Mouse (Mus musculus): Measurements from ENCODE around the gene G430095P16Rik. TPM values are rescaled to one million over a fixed set of nuclear protein-coding genes. Genes with fewer than 3 reads are reported as not detected.

The G430095P16Rik gene
- under 1 TPM; 0.54 to 0.67 TPM for total RNA-seq (2021)
- long read RNA-seq, experiment 1: 0 reads
- long read RNA-seq, experiment 2, partial matches to known transcripts: 0 of 1 reads
- long read RNA-seq, experiment 2, other reads (novel, unspliced or antisense): 0 of 1 reads

DNA sequence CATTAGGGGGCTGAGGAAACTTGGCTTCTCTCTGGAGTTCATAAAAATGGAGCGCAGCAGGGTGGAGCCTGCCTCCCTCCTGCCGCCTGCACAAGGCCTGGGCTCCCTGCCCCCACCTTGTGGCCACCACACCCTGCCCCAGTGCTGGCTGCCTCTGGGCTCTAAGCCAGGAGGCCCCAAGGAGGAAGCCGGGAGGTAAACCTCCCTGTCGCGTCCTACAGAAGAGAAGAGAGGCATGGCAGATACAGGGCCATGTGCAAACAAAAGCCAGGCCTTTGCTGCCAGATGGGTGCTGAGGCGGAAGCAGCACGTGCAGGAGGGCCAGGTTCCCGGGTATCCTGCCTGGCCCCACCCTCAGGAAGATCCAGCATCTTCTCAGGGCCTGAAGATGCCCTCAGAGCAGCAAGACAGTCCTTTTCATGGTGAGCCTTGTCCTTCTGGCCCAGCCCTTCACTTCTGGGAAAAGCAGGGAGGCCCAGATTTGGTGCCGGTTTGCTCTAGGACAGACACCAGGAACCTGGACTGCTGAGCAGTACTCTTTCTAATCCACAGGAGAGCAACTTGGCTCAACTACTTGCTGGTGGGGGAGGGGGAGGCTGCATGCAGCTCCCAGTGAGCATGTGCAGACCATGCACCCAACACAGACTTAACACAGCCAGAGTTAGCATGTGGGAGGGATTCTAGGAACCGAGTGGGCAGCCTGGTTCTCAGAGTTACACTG lies at the start of gene G430095P16Rik:
TSS of gene G430095P16Rik (plus strand) at position 158 of the 721 bp plus-strand sequence.
- DNase-seq: peak; percentile 81

DNA sequence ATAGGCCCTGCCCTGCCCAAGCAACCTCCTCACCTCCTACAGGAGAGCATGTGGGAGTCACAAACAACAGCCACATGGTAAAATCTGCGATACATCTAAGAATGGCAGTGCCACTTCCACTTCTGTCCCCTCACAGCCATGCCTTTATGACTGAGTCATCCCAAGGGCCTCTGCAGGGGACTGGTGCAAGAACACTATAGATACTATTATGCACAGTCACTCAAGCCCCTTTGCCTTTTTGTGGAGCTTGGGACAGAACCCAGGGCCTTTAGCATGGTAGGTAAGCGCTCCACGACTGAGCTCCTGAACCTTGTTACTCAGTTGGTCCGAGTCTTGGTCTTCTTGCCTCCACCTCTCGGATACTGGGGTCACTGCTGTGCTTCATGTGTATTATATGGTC lies 45.5 kb upstream of the G430095P16Rik start:
- no peak for DNase-seq

DNA sequence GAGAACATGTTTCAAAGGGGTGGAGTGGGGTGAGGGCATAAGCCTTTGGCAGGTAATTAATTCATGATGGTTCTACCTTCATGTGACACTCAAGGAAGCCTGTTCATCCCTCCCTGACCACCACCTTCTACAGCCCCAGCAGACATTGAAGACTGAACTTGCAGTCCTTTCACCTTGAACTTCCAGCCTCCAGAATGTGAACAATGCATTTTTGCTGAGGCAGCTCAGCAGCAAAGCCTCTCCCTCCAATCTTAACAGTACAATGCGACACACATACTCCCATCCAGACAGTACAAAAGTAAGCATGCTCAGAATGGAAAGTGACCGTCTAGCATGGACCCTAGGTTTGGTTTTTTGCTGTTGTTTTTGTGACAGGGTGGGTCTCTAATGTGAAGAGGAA lies 41.3 kb upstream of the G430095P16Rik start:
- DNase-seq: no peak

DNA sequence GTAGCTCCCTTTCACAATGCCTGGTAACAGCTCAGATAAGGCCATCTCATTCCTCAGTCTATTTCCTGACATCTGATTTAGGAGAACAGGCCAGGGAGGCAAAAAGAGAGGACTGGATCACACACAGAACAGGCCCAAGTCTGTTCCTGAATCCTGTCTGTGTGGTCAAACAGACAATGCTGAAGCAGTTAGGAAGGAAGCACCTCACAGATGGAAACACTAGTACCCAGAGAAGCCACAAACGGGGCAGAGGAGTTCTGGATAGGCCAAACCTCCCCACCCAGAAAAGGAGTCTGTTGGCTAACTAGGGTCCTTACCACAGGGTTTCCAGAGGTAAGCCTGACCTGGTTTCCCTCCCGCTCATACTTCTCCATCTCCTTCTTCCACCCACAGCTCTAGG lies 40.5 kb upstream of the G430095P16Rik start:
- no peak for DNase-seq

DNA sequence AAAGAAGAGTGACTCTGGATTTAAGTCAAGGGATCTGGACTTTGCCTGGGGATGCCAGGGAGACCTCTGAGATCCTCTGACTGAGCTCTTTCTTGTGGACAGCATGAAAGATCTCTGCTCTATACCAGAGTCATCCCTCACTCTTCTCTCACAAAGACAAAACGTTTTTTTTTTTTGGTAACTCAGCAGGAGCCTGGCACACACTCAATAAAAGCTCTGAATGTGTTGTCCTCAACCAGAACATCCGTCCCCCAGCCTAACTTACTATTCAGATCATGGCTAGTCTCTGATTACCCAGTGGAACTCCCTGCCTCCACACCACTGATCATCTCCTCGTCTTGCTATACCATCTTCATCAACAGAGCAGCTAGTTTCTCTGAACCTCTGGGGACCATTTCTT lies 38.3 kb upstream of the G430095P16Rik start:
- no peak for DNase-seq

DNA sequence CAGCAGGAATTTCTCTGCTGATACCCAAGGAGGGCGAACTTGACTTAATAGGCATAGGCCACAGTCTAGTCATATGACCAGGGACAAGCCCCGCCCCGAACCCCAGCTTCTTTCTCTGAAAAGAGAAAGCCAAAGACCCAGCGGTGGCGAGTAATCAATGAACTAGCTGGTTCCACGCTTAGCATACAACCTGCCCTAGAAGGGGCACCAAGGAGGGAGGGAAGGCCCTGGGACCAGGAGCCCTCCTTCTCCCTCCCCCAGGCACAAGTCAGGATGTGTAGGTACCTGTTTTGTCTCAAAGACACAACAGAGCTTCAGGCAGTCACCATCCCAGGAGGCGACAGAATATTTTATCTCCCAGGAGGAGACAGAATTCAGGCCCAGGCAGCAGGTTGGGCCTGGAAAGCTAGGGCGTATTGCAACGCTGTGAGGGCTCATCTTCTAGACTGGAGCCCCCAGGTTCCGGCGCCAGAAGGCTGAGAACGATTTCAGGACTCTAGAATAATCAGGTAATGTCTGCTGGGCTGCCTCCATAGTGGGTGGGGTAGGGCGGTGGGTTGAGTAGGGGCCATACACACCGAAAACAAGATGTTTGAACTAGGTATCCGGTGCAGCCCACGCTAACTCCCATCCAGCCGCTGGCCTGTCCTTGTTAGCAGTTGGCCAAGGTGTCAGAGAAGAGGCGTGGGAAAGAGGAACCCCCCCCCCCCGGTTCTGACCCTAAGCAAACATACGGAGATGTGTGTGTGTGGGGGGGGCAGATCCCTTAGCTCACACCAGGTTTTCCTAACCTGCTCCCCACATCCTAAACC lies 36.4 kb upstream of the G430095P16Rik start, which contains the start of gene Trmt1:
TSS of gene Trmt1 (plus strand) at position 117 of the 812 bp plus-strand sequence.
- DNase-seq: peak; percentile 25

DNA sequence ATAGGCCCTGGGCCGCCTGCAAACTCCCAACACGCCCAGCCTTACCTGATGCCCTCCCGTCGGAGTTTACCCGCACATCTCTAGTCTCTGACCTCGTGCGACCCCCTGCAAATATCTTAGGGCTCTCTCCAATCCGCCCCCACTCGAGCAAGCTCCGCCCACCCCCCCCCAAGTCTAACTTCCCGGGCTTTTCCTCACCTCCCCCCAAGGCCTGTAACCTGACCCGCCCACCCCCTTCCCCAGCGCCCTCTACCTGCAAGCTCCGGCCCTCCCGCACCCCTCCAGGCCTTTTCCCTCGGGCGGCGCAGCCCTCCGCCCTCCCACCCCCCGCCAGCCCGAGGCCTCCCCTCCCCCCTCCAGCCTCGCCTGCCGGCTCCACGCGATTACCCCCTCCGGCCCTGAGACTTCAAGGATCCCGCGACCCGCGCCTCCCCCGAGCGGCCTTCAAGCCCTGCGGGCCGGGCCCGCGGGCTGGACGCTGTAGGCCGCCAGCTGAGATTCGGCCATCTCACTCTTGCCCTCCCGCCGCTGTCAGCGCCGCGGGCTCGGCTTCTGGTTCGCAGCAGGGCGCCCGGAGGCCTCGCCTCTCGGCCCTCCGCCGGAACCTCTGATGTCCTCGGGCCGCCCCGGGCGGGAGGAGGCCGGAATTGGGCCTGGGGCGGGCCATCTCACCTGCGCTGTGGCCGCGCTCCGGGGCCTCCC lies 35.7 kb upstream of the G430095P16Rik start:
- peak; percentile 11 for DNase-seq

DNA sequence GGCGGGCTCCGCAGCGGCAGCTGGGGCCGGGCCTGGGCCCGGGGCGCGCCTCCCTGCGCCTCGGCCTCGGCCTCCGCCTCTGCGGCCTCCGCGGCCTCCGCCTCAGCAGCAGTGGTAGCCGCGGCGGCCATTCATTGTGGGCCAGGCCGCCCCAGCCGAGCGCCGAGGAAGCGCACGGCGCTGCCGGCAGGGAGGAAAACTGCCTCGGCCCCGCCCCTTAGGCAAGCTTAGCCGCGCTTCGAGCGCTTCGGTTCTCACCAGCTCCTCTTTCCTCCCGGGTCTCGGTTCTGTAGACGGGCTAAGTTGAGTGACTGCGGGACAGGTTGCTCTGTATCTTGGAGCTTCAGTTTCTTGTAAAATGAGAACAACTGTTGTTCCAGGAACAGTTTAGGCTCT lies 35.1 kb upstream of the G430095P16Rik start, which contains the start of gene Nacc1:
TSS of gene Nacc1 (minus strand) at position 158 of the 396 bp plus-strand sequence.
- DNase-seq: peak; percentile 88

DNA sequence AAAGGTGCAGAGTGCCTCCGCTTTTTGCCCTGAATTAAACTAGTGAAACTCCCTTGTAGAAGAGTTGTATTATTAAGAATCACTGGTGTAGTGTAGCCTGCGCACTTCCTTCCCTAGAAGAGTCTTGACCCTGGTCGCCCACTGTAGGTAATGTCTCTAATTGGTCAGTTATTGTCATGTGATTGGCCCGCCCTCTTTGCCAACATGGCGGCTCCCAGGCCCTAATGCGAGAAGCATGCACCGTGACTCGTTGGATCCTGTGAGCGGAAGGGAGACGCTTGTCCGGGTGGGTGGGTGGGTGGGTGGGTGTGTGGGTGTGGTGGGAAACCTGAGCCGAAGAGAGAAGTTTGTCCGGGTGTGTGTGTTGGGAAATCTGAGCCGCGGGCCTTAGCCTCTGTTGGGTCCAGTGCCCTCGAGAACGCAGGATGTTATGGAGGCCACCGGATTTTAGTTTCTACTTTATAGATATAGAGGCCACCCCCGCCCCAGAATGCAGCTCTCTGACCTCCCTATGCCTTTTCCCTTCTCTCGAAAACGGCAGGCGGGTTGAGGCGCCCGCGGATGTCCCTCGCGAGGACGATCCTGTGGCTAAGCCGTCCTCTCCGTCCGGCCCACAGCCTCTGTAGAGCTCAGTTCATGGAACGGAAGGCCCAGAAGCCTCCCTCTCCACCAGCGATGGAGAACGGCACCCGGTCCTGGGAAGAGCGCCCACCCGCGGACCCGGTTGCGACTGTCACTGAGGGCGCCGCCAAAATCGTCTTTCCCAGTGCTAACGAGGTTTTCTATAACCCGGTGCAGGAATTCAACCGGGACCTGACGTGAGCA lies 33.5 kb upstream of the G430095P16Rik start:
- peak; percentile 86 for DNase-seq

DNA sequence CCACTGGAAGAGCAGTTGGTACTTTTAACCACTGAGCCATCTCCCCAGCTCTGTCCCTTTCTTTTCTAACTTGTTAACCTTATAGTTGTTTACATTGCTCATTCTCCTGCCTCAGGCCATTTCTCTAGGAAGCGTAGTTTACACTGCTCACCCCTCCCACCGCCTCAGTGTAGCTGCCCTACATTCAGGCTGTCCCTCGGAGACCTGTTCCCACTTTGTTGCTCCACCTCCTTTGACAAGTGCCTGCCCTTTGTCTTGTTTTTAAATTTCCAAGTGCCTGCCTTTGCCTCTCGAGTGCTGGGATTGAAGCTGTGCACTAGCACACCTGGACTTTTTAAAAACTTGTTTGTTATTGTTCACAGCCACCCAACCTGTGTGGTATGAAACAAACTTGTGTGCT lies 29.5 kb upstream of the G430095P16Rik start:
- DNase-seq: no peak

DNA sequence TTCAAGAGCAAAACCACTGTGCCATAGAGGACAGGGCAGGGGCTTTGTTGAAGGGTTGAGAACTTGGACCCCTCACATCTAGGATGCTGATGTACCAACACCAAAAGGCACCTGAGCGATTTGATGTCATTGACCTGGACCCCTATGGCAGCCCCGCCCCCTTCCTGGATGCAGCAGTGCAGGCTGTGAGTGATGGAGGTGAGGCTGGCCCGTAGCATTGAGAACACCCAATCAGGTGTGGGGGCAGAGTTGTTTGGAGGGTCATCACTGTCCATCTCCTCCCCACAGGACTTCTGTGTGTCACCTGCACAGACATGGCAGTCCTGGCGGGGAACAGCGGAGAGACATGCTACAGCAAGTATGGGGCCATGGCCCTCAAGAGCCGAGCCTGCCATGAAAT lies 27.7 kb upstream of the G430095P16Rik start:
- DNase-seq: peak; percentile 10

DNA sequence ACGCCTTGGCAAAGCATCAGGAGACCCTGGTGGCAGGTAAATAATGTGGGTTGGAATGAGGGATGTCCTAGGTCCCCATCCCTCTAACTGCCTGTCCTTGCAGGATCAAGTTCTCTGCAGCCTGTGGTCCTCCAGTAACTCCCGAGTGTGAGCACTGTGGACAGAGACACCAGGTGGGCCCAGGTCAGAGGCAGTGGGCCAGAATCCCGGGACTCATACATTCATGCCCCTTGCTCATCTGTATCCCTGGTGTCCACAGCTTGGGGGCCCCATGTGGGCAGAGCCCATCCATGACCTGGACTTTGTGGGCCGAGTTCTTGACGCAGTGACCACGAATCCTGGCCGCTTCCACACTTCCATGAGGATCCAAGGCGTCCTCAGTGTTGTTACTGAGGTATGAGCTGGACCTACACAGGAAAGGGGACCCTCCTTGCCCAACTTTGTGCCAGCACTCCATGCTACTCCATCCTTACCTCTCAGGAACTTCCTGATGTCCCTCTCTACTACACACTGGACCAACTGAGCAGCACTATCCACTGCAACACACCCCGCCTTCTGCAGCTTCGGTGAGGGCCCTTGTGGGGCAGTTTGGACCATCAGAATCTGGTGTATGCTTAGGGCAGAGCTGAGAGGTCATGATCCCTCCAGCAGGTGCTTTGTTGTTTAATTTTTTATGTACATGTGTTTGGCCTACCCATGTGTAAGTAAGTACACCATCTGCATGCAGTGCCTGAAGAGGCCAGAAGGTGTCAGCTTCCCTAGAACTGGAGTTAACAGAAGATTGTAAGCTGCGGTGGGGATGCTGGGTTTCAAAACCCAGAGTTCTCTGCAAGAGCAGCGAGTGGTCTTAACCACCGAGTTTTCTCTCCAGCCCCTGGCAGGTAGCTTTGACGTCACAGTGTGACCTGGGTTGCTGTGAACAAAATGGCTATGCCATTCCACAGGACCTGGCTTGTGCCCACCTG lies 25.4 kb upstream of the G430095P16Rik start:
- peak; percentile 24 for DNase-seq

DNA sequence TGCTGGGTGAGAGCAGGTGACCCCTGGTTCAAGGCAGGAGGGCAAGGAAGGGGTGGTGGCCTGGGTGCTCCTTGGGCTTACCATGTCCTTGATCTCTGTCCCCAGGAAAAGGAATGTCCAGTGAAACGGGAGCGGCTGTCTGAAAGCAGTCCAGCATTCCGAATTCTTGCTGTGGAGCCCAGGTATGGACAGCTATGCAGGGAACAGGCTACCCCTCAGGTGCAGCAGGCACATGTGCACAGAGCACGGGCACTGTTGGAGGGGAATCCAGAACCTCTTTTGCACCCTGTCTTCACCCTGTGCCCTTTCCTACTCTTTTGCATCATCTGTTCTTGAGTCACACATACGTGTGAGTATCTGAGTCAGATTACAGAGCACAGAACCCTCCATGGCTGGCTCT lies 24.5 kb upstream of the G430095P16Rik start:
- DNase-seq: no peak

DNA sequence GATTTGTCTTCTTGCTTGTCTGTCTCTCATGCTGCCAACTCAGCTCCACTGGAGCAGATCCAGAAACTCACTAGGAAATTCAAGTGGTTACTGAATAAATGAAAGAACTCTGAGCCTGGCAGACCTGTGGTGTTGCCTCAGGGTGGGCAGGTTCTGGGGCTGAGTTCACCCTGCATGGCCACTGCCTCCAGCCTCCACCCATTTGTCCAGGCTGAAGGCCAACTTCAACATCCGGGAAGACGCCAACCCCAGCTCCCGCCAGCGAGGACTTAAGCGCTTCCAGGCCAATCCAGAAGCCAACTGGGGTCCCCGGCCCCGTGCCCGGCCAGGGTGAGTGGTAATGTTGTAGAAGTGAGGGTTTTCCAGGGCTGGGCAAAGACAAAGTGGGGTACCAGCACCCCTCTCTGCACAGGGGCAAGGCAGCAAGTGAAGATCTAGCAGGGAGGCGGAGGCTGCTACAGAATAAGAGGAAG lies 23.8 kb upstream of the G430095P16Rik start:
- DNase-seq: peak; percentile 71

DNA sequence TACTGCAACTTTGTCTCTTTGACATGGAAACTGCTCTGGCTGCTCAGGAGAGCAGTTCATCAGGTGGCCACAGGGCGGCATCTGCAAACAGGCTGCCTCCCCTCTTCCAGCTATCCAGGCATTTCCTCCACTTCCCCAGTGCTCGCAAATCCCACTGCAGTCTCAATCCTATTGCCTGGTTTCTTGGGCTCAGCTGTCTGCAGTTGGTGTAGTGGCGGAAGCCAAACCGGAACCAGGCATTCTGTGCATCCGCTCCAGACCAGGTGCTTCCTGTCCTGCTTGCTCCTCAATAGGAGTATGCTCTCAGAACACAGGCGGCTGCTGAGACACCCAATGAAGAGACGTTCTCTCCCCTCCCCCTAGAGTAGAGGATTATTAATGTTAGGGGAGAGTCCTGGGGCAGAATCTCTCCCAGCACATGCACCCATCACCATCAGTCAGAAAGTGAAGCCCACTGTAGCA lies 22.9 kb upstream of the G430095P16Rik start:
- DNase-seq: peak; percentile 72

DNA sequence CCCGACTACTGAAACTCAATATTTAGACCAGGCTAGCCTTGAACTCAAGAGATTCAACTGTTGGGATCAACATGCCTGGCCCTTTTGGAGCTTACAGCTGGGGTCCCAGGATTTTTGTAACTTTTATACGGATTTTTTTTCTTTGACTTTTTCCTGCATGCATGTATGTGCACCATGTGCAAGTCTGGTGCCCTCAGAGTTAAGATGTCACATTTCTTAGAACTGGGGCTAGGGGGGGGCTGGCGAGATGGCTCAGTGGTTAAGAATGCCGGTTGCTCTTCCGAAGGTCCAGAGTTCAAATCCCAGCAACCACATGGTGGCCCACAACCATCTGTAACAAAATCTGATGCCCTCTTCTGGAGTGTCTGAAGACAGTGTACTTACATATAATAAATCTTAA lies 22.3 kb upstream of the G430095P16Rik start:
- no peak for DNase-seq

DNA sequence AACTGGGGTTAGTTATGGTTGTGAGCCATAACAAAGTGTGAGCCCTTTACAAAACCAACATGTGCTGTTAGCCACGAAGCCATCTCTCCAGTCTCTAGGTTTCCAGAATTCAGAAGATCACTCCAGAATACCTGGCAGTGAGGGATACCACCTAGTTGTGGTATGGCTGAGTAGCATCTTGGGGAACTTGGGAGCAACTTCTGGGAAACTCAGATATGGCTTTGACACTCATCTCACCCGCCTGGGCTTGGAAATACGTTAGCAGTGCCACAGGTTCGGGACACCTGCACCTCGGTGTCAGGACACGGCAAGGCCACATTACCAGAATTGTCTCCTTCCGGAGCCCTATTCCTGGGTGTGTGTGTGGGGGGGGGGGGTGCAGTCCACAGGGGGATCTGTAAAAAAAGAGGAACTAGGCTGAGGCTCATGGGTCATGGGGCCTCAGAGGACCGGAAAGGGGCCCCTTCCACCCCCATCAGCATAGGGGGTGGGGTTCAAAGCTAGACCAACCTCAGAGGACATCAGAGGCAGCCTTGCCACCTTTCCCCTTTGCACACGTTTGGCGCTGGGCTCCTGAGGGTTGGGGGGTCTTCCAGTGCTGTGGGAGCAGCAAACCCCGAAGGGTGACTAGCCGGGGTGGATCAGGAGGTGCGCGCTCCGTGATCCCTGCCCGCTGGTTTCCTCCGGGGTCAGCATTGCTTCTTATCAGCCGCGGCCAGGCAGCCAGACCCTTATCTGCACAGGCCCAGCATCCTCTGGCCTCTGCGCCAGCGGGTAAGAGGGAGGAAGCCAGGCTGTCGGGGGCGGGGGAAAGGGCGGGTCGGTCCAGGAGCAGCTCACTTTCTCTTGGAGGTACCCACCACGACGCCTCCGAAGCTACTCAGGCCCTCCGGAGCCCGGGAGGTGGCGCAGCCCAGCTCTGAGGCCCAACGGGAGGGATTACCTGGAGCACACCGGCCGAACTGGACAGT lies 21.6 kb upstream of the G430095P16Rik start, which contains the start of gene Lyl1:
TSS of gene Lyl1 (plus strand) at position 517 of the 971 bp plus-strand sequence.
- DNase-seq: peak; percentile 69

DNA sequence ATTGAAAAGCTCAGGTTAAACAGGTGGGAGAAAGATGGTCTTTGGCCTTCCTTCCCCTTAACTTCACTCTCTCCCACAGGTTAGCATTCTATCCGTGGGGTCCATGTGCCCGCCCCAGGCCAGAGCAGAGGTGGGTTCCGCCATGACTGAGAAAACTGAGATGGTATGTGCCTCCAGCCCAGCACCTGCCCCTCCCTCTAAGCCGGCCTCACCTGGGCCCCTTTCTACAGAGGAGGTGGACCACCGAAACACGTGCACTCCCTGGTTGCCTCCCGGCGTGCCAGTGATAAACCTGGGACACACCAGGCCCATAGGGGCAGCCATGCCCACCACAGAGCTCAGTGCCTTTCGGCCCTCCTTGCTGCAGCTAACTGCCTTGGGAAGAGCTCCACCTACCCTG lies 20.2 kb upstream of the G430095P16Rik start:
- DNase-seq: no peak

All from gastrocnemius, postnatal 25 days (tissue).